Mouse (Mus musculus) myocyte (in vitro differentiated cells): ENCODE measurements around the gene Gm20388. TPM values are rescaled to one million over a fixed set of nuclear protein-coding genes. Genes with fewer than 3 reads are reported as not detected.
A peak's percentile ranks its signal among the peaks of the same experiment; 100 is the strongest.

ENCODE experiments used
- H3K27me3 ChIP-seq: one replicate; pipeline ENCODE4 v1.6.1; 2011; ENCODE audit not compliant: control insufficient read depth, insufficient read depth, insufficient read length
- H3K36me3 ChIP-seq: one replicate; pipeline ENCODE4 v1.6.1; 2011; ENCODE audit not compliant: control insufficient read depth, insufficient read depth
- H3K4me2 ChIP-seq: one replicate; pipeline ENCODE4 v1.6.1; 2011; ENCODE audit warnings: low read depth, control low read depth
- H3K4me3 ChIP-seq: one replicate; pipeline ENCODE4 v1.5.1; 2011; ENCODE audit warnings: mild to moderate bottlenecking, control low read depth, moderate library complexity
- H3K79me2 ChIP-seq: one replicate; pipeline ENCODE4 v1.6.1; 2011; ENCODE audit not compliant: control insufficient read depth, insufficient read depth
- H3ac ChIP-seq: one replicate; pipeline ENCODE4 v1.6.1; 2011; ENCODE audit not compliant: control insufficient read depth, insufficient read length
- CEBPB ChIP-seq: IDR thresholded peaks from 2 replicates; pipeline ENCODE4 v1.6.1; 2011; ENCODE audit warnings: mild to moderate bottlenecking, moderate library complexity; ENCODE audit not compliant: poor library complexity, insufficient read depth, severe bottlenecking
- E2F4 ChIP-seq: IDR thresholded peaks from one replicate; pipeline ENCODE4 v1.6.1; 2011; ENCODE audit warnings: mild to moderate bottlenecking, control low read depth, moderate library complexity; ENCODE audit not compliant: insufficient read depth
- MAX ChIP-seq: IDR thresholded peaks from one replicate; pipeline ENCODE4 v1.6.1; 2011; ENCODE audit warnings: low read depth, mild to moderate bottlenecking, control low read depth
- MYOD1 ChIP-seq, 3 experiments: IDR thresholded peaks; one replicate each; pipeline ENCODE4 v1.6.1; 2011; ENCODE audit warnings: control low read depth in 2 of 3, low read depth in 2 of 3, mild to moderate bottlenecking in 2 of 3, moderate library complexity in 1 of 3; ENCODE audit not compliant: insufficient read length in 2 of 3, control insufficient read depth in 1 of 3
- MYOG ChIP-seq, 3 experiments: IDR thresholded peaks; one replicate each; pipeline ENCODE4 v1.6.1; 2011; ENCODE audit warnings: control low read depth in 2 of 3, low read depth in 2 of 3, mild to moderate bottlenecking in 2 of 3; ENCODE audit not compliant: insufficient read length in 2 of 3, control insufficient read depth in 1 of 3, insufficient read depth in 1 of 3
- POLR2A ChIP-seq: IDR thresholded peaks from one replicate; pipeline ENCODE4 v1.6.1; 2011; ENCODE audit warnings: low read depth, mild to moderate bottlenecking, control low read depth, moderate library complexity; ENCODE audit not compliant: insufficient read length
- POLR2AphosphoS2 ChIP-seq: IDR thresholded peaks from one replicate; pipeline ENCODE4 v1.6.1; 2011; ENCODE audit warnings: low read depth, control low read depth; ENCODE audit not compliant: insufficient read length
- REST ChIP-seq: IDR thresholded peaks from one replicate; pipeline ENCODE4 v1.6.1; 2011; ENCODE audit warnings: mild to moderate bottlenecking, control low read depth, moderate library complexity; ENCODE audit not compliant: insufficient read depth, insufficient read length
- SRF ChIP-seq: IDR thresholded peaks from one replicate; pipeline ENCODE4 v1.6.1; 2011; ENCODE audit warnings: low read depth; ENCODE audit not compliant: control insufficient read depth, insufficient read length
- TCF12 ChIP-seq: IDR thresholded peaks from one replicate; pipeline ENCODE4 v1.6.1; 2011; ENCODE audit warnings: mild to moderate bottlenecking, control low read depth; ENCODE audit not compliant: poor library complexity, insufficient read depth, severe bottlenecking
- TCF3 ChIP-seq: IDR thresholded peaks from one replicate; pipeline ENCODE4 v1.6.1; 2011; ENCODE audit warnings: low read depth, control low read depth; ENCODE audit not compliant: insufficient read length
- USF1 ChIP-seq: IDR thresholded peaks from one replicate; pipeline ENCODE4 v1.6.1; 2011; ENCODE audit warnings: low read depth, mild to moderate bottlenecking, control low read depth, moderate library complexity
- polyA plus RNA-seq: library from polyadenylated mRNA; unstranded; fragments of >200 nt; fragmentation: generic; extraction: Trizol; gene quantifications from one replicate; pipeline ENCODE4 v1.2.1, GENCODE M21; 2012; ENCODE audit warnings: missing spikeins

Gm20388 gene
- polyA plus RNA-seq, 1 experiment = 15.3 TPM

DNA sequence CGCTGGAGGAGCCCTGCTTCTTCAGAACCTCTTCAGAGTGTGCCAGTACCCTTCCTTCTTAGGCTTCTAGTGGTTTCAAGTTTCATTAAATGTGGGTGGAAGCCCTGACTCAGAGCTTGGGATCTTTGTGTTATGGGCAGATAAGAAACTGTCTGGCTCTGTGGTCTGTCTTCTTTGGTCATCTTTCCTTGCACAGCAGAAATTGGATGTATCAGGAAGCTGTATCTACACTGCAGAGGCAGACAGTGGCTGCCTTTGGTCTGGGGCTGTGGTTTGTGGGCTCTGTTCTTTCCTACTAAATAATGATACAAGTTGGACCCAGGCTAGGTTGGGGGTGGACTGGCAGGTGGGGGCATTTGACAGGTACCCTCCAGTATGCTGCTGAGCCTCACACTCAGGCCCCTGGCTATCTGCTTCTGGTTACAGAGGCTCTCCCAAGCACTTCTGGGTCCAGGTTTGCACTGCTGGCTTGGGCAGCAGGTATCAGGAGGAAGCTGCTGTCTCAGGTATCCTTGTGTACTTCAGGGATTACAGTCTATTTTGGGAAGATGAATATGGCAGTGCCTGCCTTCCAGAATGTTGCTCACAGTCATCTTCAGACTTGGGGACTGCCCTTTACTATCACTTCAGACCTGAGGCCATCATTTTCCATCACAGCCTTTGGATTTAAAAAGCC lies 2045.3 kb downstream of the Gm20388 start:
- Histone ChIP-seq H3K79me2 (peaks cover 68% of the 10 kb centered on the region), H3K4me3 (no peak overlapping the region), H3K36me3 (no peaks in the 10 kb centered on the region), H3K4me2 (peak overlapping the region; percentile 81), H3K27me3 (no peaks in the 10 kb centered on the region), H3ac (no peak overlapping the region)
- TF ChIP-seq CEBPB = no peak
- peak in 1 of 3 experiments; percentile 15 for TF ChIP-seq MYOD1 (IDR thresholded peaks at IDR 0.05; ENCODE audit: control insufficient read depth in 1 of 3, insufficient read length in 2 of 3, low read depth in 2 of 3)
- no peak for TF ChIP-seq USF1
- TF ChIP-seq POLR2AphosphoS2 = peak; percentile 55

DNA sequence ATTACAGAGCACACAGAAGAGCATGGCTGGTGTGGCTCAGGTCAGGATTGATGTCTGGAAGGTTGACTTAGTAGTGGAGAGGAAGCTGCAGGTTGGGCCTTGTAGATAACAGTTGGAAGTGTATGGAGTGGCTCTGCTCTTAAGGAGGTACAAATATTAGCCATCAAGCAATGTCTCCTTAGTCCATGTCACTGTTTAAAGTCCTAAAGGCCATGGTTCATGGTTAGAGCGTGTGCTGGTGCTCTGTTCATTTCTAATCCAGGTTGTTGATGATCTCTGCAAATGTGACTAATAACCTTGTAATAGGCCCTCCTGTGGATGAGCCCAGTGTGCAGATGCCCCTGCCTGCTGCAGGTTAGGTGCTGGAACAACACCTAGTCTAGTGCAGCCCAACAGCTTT lies 2047.8 kb downstream of the Gm20388 start:
- H3K79me2 ChIP-seq = peaks cover 54% of the 10 kb centered on the region
- H3K4me2 ChIP-seq = no peak overlapping the region
- no peaks in the 10 kb centered on the region for H3K27me3 ChIP-seq
- H3K36me3 ChIP-seq = no peaks in the 10 kb centered on the region
- TF ChIP-seq POLR2A (no peak), MYOG (IDR thresholded peaks at IDR 0.05; ENCODE audit: control insufficient read depth in 1 of 3, insufficient read depth in 1 of 3, insufficient read length in 2 of 3, low read depth in 2 of 3) (no peak), POLR2AphosphoS2 (no peak), E2F4 (no peak), CEBPB (no peak), REST (no peak), MAX (no peak), SRF (no peak), MYOD1 (IDR thresholded peaks at IDR 0.05; ENCODE audit: control insufficient read depth in 1 of 3, insufficient read length in 2 of 3, low read depth in 2 of 3) (no peak), TCF3 (no peak), TCF12 (no peak), USF1 (no peak)
- no peak overlapping the region for H3K4me3 ChIP-seq
- no peak overlapping the region for H3ac ChIP-seq

DNA sequence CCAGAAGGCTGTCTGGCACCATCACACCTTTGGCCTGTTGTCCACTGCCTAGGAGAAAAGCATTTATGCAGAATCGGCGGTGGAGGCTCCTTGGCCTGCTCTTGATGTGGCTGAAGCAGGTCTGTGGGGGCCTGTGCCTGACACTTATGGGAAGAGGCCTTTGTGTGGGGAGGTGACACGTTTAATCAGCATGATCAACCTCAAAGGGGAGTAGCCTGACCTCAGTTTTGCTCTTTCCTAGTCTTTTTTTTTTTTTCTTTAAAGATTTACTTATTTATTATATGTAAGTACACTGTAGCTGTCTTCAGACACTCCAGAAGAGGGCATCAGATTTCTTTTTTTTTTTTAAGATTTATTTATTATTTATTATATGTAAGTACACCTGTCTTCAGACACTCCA lies 2052.3 kb downstream of the Gm20388 start:
- Histone ChIP-seq H3K4me3 (no peak overlapping the region), H3ac (no peak overlapping the region), H3K36me3 (no peaks in the 10 kb centered on the region), H3K4me2 (no peak overlapping the region), H3K27me3 (no peaks in the 10 kb centered on the region), H3K79me2 (peaks cover 31% of the 10 kb centered on the region)
- no peak for TF ChIP-seq REST
- TF ChIP-seq TCF12 = no peak
- TF ChIP-seq E2F4 = no peak

DNA sequence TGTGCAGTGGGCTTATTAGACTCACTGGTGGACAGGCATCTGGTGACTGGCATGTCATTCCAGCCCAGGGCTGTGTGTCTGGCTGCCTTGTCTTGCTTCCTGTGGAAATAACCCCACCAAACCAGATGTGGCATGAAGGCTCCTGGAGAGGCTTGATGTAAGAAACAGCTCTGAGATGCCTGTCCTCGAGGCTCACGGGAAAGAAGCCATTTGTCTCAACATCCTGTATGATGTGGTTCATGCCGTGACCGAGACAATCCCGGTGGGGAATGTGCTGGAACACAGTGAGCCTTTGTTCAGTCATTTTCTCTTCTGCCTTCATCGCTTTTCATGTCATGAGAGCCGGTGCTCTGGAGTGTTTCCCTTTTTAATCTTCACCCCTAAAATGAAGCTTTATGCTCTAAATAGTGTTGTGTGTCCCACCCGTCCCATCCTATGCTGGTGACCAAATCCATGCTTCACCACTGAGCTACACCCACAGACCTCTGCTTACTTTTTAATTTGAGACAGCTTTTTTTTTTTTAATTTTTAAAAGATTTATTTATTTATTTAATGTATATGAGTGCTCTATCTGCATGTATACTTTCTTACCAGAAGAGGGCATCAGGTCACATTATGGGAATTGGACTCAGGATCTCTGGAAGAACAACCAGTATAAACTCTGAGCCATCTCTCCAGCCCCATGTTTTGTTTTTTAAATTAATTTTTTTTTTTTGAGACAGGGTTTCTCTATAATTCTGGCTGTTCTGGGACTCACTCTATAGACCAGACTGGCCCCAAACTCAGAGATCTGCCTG lies 2054.3 kb downstream of the Gm20388 start:
- Histone ChIP-seq H3K36me3 (no peaks in the 10 kb centered on the region), H3K4me3 (no peak overlapping the region), H3K27me3 (no peaks in the 10 kb centered on the region), H3ac (no peak overlapping the region), H3K79me2 (peaks cover 11% of the 10 kb centered on the region), H3K4me2 (no peak overlapping the region)
- no peak for TF ChIP-seq MYOG (IDR thresholded peaks at IDR 0.05; ENCODE audit: control insufficient read depth in 1 of 3, insufficient read depth in 1 of 3, insufficient read length in 2 of 3, low read depth in 2 of 3)
- no peak for TF ChIP-seq CEBPB
- TF ChIP-seq USF1 = no peak
- no peak for TF ChIP-seq TCF3
- no peak for TF ChIP-seq E2F4

DNA sequence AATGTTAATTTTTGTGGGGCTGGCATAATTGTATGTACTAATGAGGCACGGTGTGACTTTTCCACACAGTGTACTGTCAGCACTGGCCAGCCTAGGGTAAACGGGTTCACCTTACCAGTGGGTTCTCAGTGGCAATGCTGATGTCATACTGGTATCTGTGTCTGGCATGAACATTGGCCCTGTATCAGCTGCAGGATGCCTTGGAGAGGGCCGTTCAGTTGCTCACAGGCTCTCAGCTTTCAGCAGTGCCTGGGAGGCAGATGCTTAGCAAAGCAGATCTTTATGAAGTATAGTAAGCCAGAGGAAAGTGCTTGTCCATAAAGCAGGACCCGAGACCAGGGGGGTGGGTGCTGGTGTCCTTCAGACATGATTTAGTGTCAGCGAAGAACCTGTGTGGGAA lies 2055.5 kb downstream of the Gm20388 start:
- Histone ChIP-seq H3K79me2 (peaks cover 10% of the 10 kb centered on the region), H3K4me2 (no peak overlapping the region), H3K4me3 (no peak overlapping the region), H3K36me3 (no peaks in the 10 kb centered on the region), H3ac (no peak overlapping the region), H3K27me3 (no peaks in the 10 kb centered on the region)
- TF ChIP-seq TCF12 = no peak
- TF ChIP-seq USF1 = no peak
- no peak for TF ChIP-seq POLR2AphosphoS2
- TF ChIP-seq MAX = no peak
- no peak for TF ChIP-seq SRF
